12 mouse cellular contexts compared by ENCODE assay signal in the genomic region with DNA sequence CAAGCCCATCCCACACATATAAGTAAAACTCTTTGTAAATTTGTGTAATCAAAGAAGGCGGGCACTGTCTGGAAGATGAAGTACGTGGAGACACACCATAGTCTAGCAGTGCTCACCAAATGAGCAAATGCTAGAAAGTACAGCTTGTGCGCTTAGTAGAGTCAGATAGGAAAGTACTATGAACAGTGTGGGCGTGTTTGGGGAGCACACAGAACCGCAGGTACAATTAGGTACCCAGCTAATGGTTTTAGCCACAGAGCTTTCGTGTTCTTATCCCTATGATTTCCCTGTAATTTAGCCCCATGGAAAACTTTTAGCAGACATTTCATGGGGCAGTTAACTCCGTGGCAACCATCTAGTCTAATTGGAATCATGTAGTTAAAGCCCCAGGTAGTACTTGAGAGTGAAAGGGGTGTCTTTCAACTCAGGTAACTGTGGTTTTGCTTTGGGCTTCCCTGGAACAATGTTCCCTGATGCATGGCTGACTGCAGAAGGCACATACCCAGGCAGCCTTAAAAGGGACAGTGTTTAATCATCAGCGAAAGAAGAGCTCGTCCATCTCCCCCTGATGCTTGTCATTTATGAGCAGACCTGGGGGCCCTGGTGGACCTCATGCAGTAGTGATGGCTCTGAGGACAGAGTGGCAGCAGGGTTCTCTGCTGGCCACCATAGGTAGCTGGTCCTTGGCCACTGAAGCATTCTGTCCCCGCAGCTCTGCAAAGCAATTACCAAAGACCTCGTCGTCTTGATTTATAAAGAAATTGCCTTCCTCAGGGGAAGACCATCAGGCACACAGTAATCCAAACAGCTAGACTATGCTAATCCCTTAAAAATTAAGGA.
"Had no signal": no experiment of that assay in that cellular context is flagged by ENCODE, and none has a peak within 500 bp of the region (broad histone marks: within the 10 kb centered on the region; RNA-seq: fewer than 3 reads in every experiment).

No protein-coding gene starts in this region.

- H3K9ac ChIP-seq: kidney, embryonic 15.5 days; limb, embryonic 13.5 days; liver, embryonic 14.5 days; neural tube, embryonic 12.5 days; stomach, embryonic 15.5 days had no signal

- H3K4me3 ChIP-seq: kidney, embryonic 15.5 days; limb, embryonic 13.5 days; myocyte; neural tube, embryonic 12.5 days; stomach, embryonic 15.5 days had no signal

- H3K27me3 ChIP-seq: kidney, embryonic 15.5 days; limb, embryonic 13.5 days; neural tube, embryonic 12.5 days; stomach, embryonic 15.5 days had no signal

- H3K4me1 ChIP-seq: kidney, embryonic 15.5 days; limb, embryonic 13.5 days; neural tube, embryonic 12.5 days; stomach, embryonic 15.5 days had no signal

- H3K36me3 ChIP-seq: kidney, embryonic 15.5 days; limb, embryonic 13.5 days; neural tube, embryonic 12.5 days; stomach, embryonic 15.5 days had no signal

- H3K27ac ChIP-seq: kidney, embryonic 15.5 days; limb, embryonic 13.5 days; liver, embryonic 14.5 days; neural tube, embryonic 12.5 days; stomach, embryonic 15.5 days had no signal

- DNase-seq: kidney, postnatal 14 days; left cerebral cortex, postnatal 4 days; lung, adult 18-20 months; right cerebral cortex, postnatal 14 days; thymus, adult 2 months; thymus, postnatal 25 days had no signal

- H3K9me3 ChIP-seq: kidney, embryonic 15.5 days; limb, embryonic 13.5 days; neural tube, embryonic 12.5 days; stomach, embryonic 15.5 days had no signal

- H3K4me2 ChIP-seq: kidney, embryonic 15.5 days; limb, embryonic 13.5 days; neural tube, embryonic 12.5 days; stomach, embryonic 15.5 days had no signal
